Mouse (Mus musculus) lung, adult 2 months (tissue): Measurements from ENCODE around the gene Ncbp3. TPM values are rescaled to one million over a fixed set of nuclear protein-coding genes. Genes with fewer than 3 reads are reported as not detected.

Source experiments
- DNase-seq: peaks from one replicate; pipeline ENCODE4 v3.0.0; 2022
- H3K4me1 ChIP-seq: fragments of 200-500 bp; 2 replicates; pipeline ENCODE4 v1.6.1; 2011; ENCODE audit warnings: low read length; ENCODE audit not compliant: control insufficient read depth, insufficient read depth
- H3K4me3 ChIP-seq: fragments of 200-500 bp; replicated peaks from 2 replicates; pipeline ENCODE3; 2011; ENCODE audit warnings: low read depth, mild to moderate bottlenecking, control low read depth, low read length; ENCODE audit errors: extremely low read depth
- CTCF ChIP-seq: fragments of 200-500 bp; IDR thresholded peaks from 2 replicates; pipeline ENCODE4 v1.5.1; 2011; ENCODE audit warnings: mild to moderate bottlenecking, low read length, control low read depth; ENCODE audit not compliant: insufficient read depth
- POLR2A ChIP-seq: fragments of 200-500 bp; IDR thresholded peaks from 2 replicates; pipeline ENCODE4 v1.6.1; 2011; ENCODE audit warnings: low read depth, mild to moderate bottlenecking, control low read depth, low read length, borderline replicate concordance; ENCODE audit errors: extremely low read depth
- WGBS: fragments of 180-500 bp; shearing (Covaris S2); methylation state at CpG from one replicate; pipeline ENCODE4 v1.1.7; 2018; 5-methylcytosine and 5-hydroxymethylcytosine counted together
- polyA plus RNA-seq: library from polyadenylated mRNA; depleted of rRNA; stranded (reverse); fragments of >200 nt; gene quantifications from 2 replicates; pipeline ENCODE4 v1.2.3, GENCODE M21; 2012

The Ncbp3 gene
- polyA plus RNA-seq, 1 experiment: 3.6 TPM

DNA sequence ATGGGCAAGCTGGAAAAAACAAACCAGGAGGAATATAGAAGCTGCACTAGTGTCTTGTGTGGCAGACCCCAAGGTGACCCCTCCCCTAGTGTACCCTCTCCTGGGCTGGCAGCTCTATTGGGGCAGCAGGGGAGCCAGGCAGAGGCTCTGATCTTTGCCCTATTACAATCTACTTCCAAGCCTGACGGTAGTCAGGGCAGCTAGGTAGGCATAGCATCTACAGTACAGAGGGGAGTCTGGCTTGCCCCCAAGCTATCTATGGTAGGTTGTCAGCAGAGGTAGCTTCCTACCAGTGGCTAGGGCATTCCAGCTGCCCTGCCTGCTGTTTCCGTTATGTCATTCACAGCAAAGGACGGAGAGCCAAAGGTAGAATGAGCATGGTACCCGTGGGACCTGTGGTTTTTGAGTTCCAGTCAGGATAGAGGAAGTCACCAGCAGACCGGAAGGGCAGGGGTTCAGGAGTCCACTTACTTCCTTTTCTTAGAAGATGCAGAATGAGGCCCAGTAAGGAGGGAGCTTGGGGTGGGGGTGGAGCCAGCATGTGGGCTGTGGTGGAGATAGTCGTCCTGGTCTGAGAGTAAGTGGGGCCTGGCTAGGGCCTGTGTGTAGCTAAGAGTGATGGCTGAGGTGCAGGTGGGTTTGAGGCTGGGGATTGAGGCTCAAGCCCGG is 23.2 kb upstream of the Ncbp3 start:
- 44% methylated on average over 7 of the region's 7 CpGs for WGBS
- Histone ChIP-seq H3K4me3 (no peak overlapping the region), H3K4me1 (peaks cover 18% of the 10 kb centered on the region)
- TF ChIP-seq CTCF (no peak), POLR2A (no peak)
- DNase-seq: peak; percentile 28

- Histone ChIP-seq H3K4me1 (peaks cover 21% of the 10 kb centered on the region), H3K4me3 (no peak overlapping the region)
- 47% methylated on average over 8 of the region's 8 CpGs for WGBS
- TF ChIP-seq CTCF: no peak
- DNase-seq: peak; percentile 46
Observed at GRCm38 (mm10) chr11:73026961-73027360, 20.6 kb upstream of the Ncbp3 start.

GRCm38 (mm10) chr11:73030821-73031498 is 16.6 kb upstream of the Ncbp3 start:
- peaks cover 12% of the 10 kb centered on the region for H3K4me1 ChIP-seq

DNA sequence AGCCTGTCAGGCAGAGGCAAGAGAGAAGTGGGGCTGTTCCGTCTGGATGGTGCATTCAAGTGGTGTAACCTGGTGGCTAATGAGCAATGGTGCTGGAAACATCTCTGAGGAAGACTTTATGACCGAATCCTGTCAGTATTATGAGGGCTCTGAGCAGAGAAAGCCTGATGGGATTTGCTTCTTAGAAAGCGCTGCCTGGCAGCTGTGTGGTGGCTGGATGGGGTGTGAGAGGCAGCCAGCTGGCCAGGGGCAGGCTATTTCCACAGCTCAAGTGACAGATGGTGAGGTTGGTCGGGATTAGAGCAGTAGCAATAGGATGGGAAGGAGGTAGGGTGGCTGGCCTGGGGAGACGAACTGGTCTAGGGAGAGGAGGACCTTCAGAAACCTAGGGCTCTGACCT is 16.0 kb upstream of the Ncbp3 start:
- peaks cover 12% of the 10 kb centered on the region for H3K4me1 ChIP-seq
- 80% methylated on average over 5 of the region's 5 CpGs for WGBS
- TF ChIP-seq POLR2A: no peak
- no peak for TF ChIP-seq CTCF

More at GRCm38 (mm10) chr11:73030821-73031498, 16.6 kb upstream of the Ncbp3 start:
- 20% methylated on average over 20 of the region's 20 CpGs for WGBS
- H3K4me3 ChIP-seq: peak overlapping the region; percentile 59
- peak; percentile 77 for DNase-seq
- TF ChIP-seq CTCF (no peak), POLR2A (no peak; the same call in 1 of the 2 replicates)

DNA sequence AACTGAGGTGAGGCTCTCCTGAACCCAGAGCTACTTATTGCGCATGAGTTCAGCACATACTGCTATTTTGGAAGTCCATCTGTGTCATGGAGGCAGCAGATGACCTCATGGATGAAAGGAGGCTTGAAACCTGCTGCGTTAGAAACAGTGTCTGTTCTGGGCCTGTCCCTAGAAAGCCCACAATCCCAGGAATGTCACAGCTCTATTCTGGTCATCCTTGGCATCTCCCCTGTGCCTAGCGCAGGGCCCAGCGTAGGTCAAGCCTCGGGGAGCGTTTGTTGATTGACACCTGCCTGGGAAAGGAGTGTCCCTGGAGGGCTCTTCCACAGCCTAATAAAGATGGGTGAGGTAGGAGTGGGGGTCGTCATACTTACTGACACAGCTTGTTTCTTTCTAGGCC is 11.5 kb upstream of the Ncbp3 start:
- WGBS: 88% methylated on average over 7 of the region's 7 CpGs

More for the DNA sequence above, 16.0 kb upstream of the Ncbp3 start:
- no peak for DNase-seq
- no peak overlapping the region for H3K4me3 ChIP-seq

DNA sequence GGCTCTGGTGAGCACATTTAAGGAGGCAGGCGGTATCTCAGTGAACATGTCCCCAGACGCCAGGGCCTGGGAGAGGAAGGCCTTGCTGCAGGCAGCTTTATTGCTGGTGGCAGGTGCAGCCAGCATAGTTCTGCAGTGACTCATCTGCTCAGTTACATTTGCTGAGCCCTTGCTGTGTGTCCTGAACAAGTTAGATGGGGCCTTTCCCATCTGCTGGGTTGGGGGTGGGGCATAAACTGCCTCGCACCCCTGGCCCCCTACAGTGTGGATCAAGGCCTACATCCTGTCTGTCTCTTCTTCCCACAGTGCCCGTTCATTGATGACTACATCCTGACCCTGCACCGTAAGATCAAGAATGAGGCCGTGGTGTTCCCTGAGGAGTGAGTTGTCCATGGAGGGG is 10.7 kb upstream of the Ncbp3 start:
- no peaks in the 10 kb centered on the region for H3K4me1 ChIP-seq
- WGBS: 71% methylated on average over 6 of the region's 6 CpGs
- H3K4me3 ChIP-seq: no peak overlapping the region
- DNase-seq: no peak
- TF ChIP-seq CTCF: no peak
- TF ChIP-seq POLR2A: no peak

More for the DNA sequence above, 11.5 kb upstream of the Ncbp3 start:
- DNase-seq: no peak
- H3K4me1 ChIP-seq: peaks cover 2% of the 10 kb centered on the region
- no peak overlapping the region for H3K4me3 ChIP-seq
- TF ChIP-seq POLR2A: no peak
- TF ChIP-seq CTCF: no peak

DNA sequence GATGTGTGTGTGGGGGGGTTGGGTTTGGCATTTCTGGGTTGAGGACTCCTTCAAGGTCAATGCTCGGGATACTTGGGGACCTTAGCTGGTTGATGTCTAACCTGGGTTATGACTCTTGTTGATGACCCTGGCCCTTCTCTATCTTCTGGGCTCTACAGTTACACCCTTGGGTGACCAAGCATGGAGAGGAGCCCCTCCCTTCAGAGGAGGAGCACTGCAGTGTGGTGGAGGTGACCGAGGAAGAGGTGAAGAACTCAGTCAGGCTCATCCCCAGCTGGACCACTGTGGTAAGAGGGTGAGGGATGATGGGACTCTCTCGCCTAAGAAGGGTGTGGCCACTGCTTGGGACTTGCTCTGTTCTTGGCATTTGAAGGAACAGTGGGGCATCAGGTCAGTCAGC is 9.9 kb upstream of the Ncbp3 start:
- Histone ChIP-seq H3K4me1 (no peaks in the 10 kb centered on the region), H3K4me3 (no peak overlapping the region)
- DNase-seq: no peak
- WGBS: 81% methylated on average over 3 of the region's 3 CpGs
- TF ChIP-seq CTCF (no peak), POLR2A (no peak)

- H3K4me1 ChIP-seq: no peaks in the 10 kb centered on the region
- H3K4me3 ChIP-seq: no peak overlapping the region
- TF ChIP-seq POLR2A (no peak), CTCF (peak; percentile 76)
- WGBS: 56% methylated on average over 9 of the region's 9 CpGs
- DNase-seq: peak; percentile 35
Observed at GRCm38 (mm10) chr11:73039102-73039799, 8.3 kb upstream of the Ncbp3 start.

- 35% methylated on average over 6 of the region's 6 CpGs for whole genome bisulfite sequencing
- TF ChIP-seq POLR2A (no peak), CTCF (no peak)
- H3K4me1 ChIP-seq: peaks cover 4% of the 10 kb centered on the region
- DNase-seq: no peak
- H3K4me3 ChIP-seq: no peak overlapping the region
Observed at GRCm38 (mm10) chr11:73044229-73044755, 3.3 kb upstream of the Ncbp3 start.
